Mouse (Mus musculus): Measurements from ENCODE around the gene Ankrd44.

- TF ChIP-seq CTCF (IDR thresholded peaks at IDR 0.05; ENCODE audit: control insufficient read depth, insufficient read depth, insufficient read length) (no peak), MYOG (IDR thresholded peaks at IDR 0.05; ENCODE audit: control insufficient read depth, extremely low read depth, insufficient read length) (no peak), MAX (IDR thresholded peaks at IDR 0.05) (no peak)
Observed at GRCm38 (mm10) chr1:54601692-54602091, 324.5 kb downstream of the Ankrd44 start.
